Comparison of ENCODE assay signal across 24 mouse cellular contexts in genomic region chr8:66394148-66394547, GRCm38 (mm10).
A peak's percentile ranks its signal among the peaks of the same experiment; 100 is the strongest.
DNase-seq lines count a peak whose midpoint lies in the region; ATAC-seq and TF ChIP-seq lines count a peak whose summit lies in the region.
"Had no signal": no experiment of that assay in that cellular context is flagged by ENCODE, and none has a peak within 500 bp of the region (broad histone marks: within the 10 kb centered on the region; RNA-seq: fewer than 3 reads in every experiment).

No protein-coding gene starts in this region.

- WGBS in liver, postnatal 0 days (ENCODE audit: insufficient replicate concordance) = 49% methylated on average over 3 of the region's 3 CpGs
- WGBS in liver, embryonic 11.5 days = 76% methylated on average over 3 of the region's 3 CpGs

- no peak overlapping the region for H3K4me3 ChIP-seq in liver, postnatal 0 days (ENCODE audit: low read depth, low read length)
- H3K4me3 ChIP-seq in liver, embryonic 11.5 days (ENCODE audit: low read depth, low read length) = no peak overlapping the region
- H3K4me3 ChIP-seq: forebrain, embryonic 10.5 days; forebrain, embryonic 13.5 days; gastrocnemius, adult 2 months; heart, embryonic 12.5 days; heart, embryonic 15.5 days had no signal

- no peaks in the 10 kb centered on the region for H3K36me3 ChIP-seq in liver, postnatal 0 days (replicated peaks; ENCODE audit: insufficient read depth, low read length)
- no peaks in the 10 kb centered on the region for H3K36me3 ChIP-seq in liver, embryonic 11.5 days (ENCODE audit: control insufficient read depth, insufficient read depth, low read length)
- H3K36me3 ChIP-seq: forebrain, embryonic 10.5 days; heart, embryonic 12.5 days; heart, embryonic 15.5 days had no signal

- TF ChIP-seq CTCF in liver, postnatal 0 days (IDR thresholded peaks at IDR 0.05; ENCODE audit: low read depth) = no peak

- no peaks in the 10 kb centered on the region for H3K9me3 ChIP-seq in liver, postnatal 0 days (ENCODE audit: low read length)
- no peaks in the 10 kb centered on the region for H3K9me3 ChIP-seq in liver, embryonic 11.5 days (ENCODE audit: control insufficient read depth, low read length)
- H3K9me3 ChIP-seq: forebrain, embryonic 10.5 days; forebrain, embryonic 13.5 days; heart, embryonic 12.5 days; heart, embryonic 15.5 days had no signal

- H3K4me2 ChIP-seq in liver, postnatal 0 days (ENCODE audit: low read depth, low read length) = no peak overlapping the region
- H3K4me2 ChIP-seq in liver, embryonic 11.5 days = no peak overlapping the region
- H3K4me2 ChIP-seq: forebrain, embryonic 13.5 days; heart, embryonic 12.5 days; heart, embryonic 15.5 days; hindbrain, embryonic 14.5 days had no signal

- no peaks in the 10 kb centered on the region for H3K27me3 ChIP-seq in liver, postnatal 0 days (ENCODE audit: insufficient read depth, low read length)
- H3K27me3 ChIP-seq in liver, embryonic 11.5 days (replicated peaks; ENCODE audit: control insufficient read depth, insufficient read depth, low read length) = no peaks in the 10 kb centered on the region
- H3K27me3 ChIP-seq: forebrain, embryonic 13.5 days; heart, embryonic 12.5 days; heart, embryonic 15.5 days had no signal

- DNase-seq in liver, postnatal 0 days = no peak
- no peak for DNase-seq in liver, embryonic 11.5 days (ENCODE audit: low spot score)
- DNase-seq in 416B (ENCODE audit: low read depth) = peak; percentile 11
- DNase-seq in right cerebral cortex, postnatal 4 days = no peak
- DNase-seq: adrenal gland, adult 8-10 months; adrenal gland, postnatal 25 days; cerebellum, adult 18-20 months; cerebellum, adult 9-10 months; cerebellum, postnatal 14 days; forebrain, postnatal 0 days; gastrocnemius, adult 2 months; gastrocnemius, postnatal 14 days; heart, adult 18-20 months; heart, postnatal 10 days; heart, postnatal 36 days had no signal

- no peak overlapping the region for H3K27ac ChIP-seq in liver, postnatal 0 days (ENCODE audit: low read depth)
- no peak overlapping the region for H3K27ac ChIP-seq in liver, embryonic 11.5 days (ENCODE audit: low read depth, low read length)
- H3K27ac ChIP-seq: forebrain, embryonic 10.5 days; forebrain, embryonic 13.5 days; gastrocnemius, adult 2 months; heart, embryonic 15.5 days; hindbrain, embryonic 14.5 days; hindbrain, postnatal 0 days had no signal

- H3K9ac ChIP-seq in liver, postnatal 0 days (replicated peaks) = no peak overlapping the region
- no peak overlapping the region for H3K9ac ChIP-seq in liver, embryonic 11.5 days (ENCODE audit: low read depth, low read length)
- H3K9ac ChIP-seq: forebrain, embryonic 13.5 days; forebrain, postnatal 0 days; heart, embryonic 12.5 days; heart, embryonic 15.5 days; hindbrain, embryonic 14.5 days had no signal

- ATAC-seq in liver, postnatal 0 days = peak; percentile 62
- ATAC-seq in liver, embryonic 11.5 days (replicated peaks; ENCODE audit: low FRiP score) = no peak
- ATAC-seq in granulocyte monocyte progenitor cell, adult 5-6 weeks (replicated peaks; ENCODE audit: poor library complexity, severe bottlenecking) = peak; percentile 68
- peak; percentile 51; the same call in 1 of the 2 replicates for ATAC-seq in monocyte, adult 5-6 weeks (replicated peaks; ENCODE audit: insufficient number of reproducible peaks, low FRiP score, low TSS enrichment, poor library complexity, severe bottlenecking)
- ATAC-seq: activated CD4-positive, CD25-positive, alpha-beta regulatory T cell, adult 4 months; forebrain, embryonic 13.5 days; forebrain, postnatal 0 days; hindbrain, postnatal 0 days had no signal

- no peaks in the 10 kb centered on the region for H3K4me1 ChIP-seq in liver, postnatal 0 days (ENCODE audit: insufficient read depth)
- no peaks in the 10 kb centered on the region for H3K4me1 ChIP-seq in liver, embryonic 11.5 days (replicated peaks; ENCODE audit: control insufficient read depth, insufficient read depth, low read length)
- H3K4me1 ChIP-seq: forebrain, embryonic 10.5 days; forebrain, embryonic 13.5 days; heart, embryonic 12.5 days; heart, embryonic 15.5 days had no signal

- TF ChIP-seq EP300 in liver, postnatal 0 days (IDR thresholded peaks at IDR 0.05; ENCODE audit: low read depth) = no peak
